Mouse (Mus musculus): ENCODE results near the gene Cpsf3.

The Cpsf3 gene

GRCm38 (mm10) chr12:21286712-21287650 lies 1.8 kb downstream of the Cpsf3 start:
- in situ Hi-C loops (cut with MboI; ENCODE audit: unreplicated experiment in 2 of 2): loop anchor here (5.0 to 10.0 kb wide), 4 partner anchors 85 to 175 kb away; partner anchors contain the start of genes Adam17 (in 2 of the 2) and Ywhaq (in 1 of the 2)

- in situ Hi-C loops (cut with MboI; ENCODE audit: unreplicated experiment in 2 of 2): loop anchor here (5.0 to 10.0 kb wide), 4 partner anchors 83 to 173 kb away; partner anchors contain the start of genes Adam17 (in 2 of the 2) and Ywhaq (in 1 of the 2)
These were observed 3.7 kb downstream of the Cpsf3 start for GRCm38 (mm10) chr12:21288716-21289395.

- in situ Hi-C loops (cut with MboI; ENCODE audit: unreplicated experiment in 2 of 2): loop anchor here (5.0 to 10.0 kb wide), 4 partner anchors 83 to 173 kb away; partner anchors contain the start of genes Adam17 (in 2 of the 2) and Ywhaq (in 1 of the 2)
These were observed 4.5 kb downstream of the Cpsf3 start for GRCm38 (mm10) chr12:21289651-21290050.

GRCm38 (mm10) chr12:21298856-21299255 lies 13.7 kb downstream of the Cpsf3 start:
- in situ Hi-C loops (cut with MboI; ENCODE audit: unreplicated experiment in 2 of 2): no loop called here

- in situ Hi-C loops (cut with MboI; ENCODE audit: unreplicated experiment in 2 of 2): no loop called here
These were observed 16.1 kb downstream of the Cpsf3 start for GRCm38 (mm10) chr12:21301324-21301723.

GRCm38 (mm10) chr12:21301932-21302331 lies 16.7 kb downstream of the Cpsf3 start:
- in situ Hi-C loops (cut with MboI; ENCODE audit: unreplicated experiment in 2 of 2): no loop called here

GRCm38 (mm10) chr12:21302361-21302783 lies 17.2 kb downstream of the Cpsf3 start:
- in situ Hi-C loops (cut with MboI; ENCODE audit: unreplicated experiment in 2 of 2): no loop called here

- in situ Hi-C loops (cut with MboI; ENCODE audit: unreplicated experiment in 2 of 2): no loop called here
These were observed 20.6 kb downstream of the Cpsf3 start for GRCm38 (mm10) chr12:21305741-21306140.

- in situ Hi-C loops (cut with MboI; ENCODE audit: unreplicated experiment in 2 of 2): no loop called here
These were observed 21.5 kb downstream of the Cpsf3 start for GRCm38 (mm10) chr12:21306721-21307120.

GRCm38 (mm10) chr12:21312201-21312600 lies 27.0 kb downstream of the Cpsf3 start:
- in situ Hi-C loops (cut with MboI; ENCODE audit: unreplicated experiment in 2 of 2): no loop called here

- in situ Hi-C loops (cut with MboI; ENCODE audit: unreplicated experiment in 2 of 2): no loop called here
These were observed 31.0 kb downstream of the Cpsf3 start, which contains the start of gene Iah1 for GRCm38 (mm10) chr12:21315923-21316868. TSS of gene Iah1 (plus strand) at chr12:21316389.

GRCm38 (mm10) chr12:21316869-21317265 lies 31.7 kb downstream of the Cpsf3 start:
- in situ Hi-C loops (cut with MboI; ENCODE audit: unreplicated experiment in 2 of 2): no loop called here

- in situ Hi-C loops (cut with MboI; ENCODE audit: unreplicated experiment in 2 of 2): no loop called here
These were observed 33.1 kb downstream of the Cpsf3 start for GRCm38 (mm10) chr12:21318143-21318895.

- in situ Hi-C loops (cut with MboI; ENCODE audit: unreplicated experiment in 2 of 2): no loop called here
These were observed 35.1 kb downstream of the Cpsf3 start for GRCm38 (mm10) chr12:21320317-21320716.

GRCm38 (mm10) chr12:21321170-21321569 lies 36.0 kb downstream of the Cpsf3 start:
- in situ Hi-C loops (cut with MboI; ENCODE audit: unreplicated experiment in 2 of 2): no loop called here

GRCm38 (mm10) chr12:21322296-21322695 lies 37.1 kb downstream of the Cpsf3 start:
- in situ Hi-C loops (cut with MboI; ENCODE audit: unreplicated experiment in 2 of 2): no loop called here

- in situ Hi-C loops (cut with MboI; ENCODE audit: unreplicated experiment in 2 of 2): no loop called here
These were observed 37.7 kb downstream of the Cpsf3 start for GRCm38 (mm10) chr12:21322856-21323255.

- in situ Hi-C loops (cut with MboI; ENCODE audit: unreplicated experiment in 2 of 2): no loop called here
These were observed 38.9 kb downstream of the Cpsf3 start for GRCm38 (mm10) chr12:21324101-21324500.

GRCm38 (mm10) chr12:21325266-21325665 lies 40.1 kb downstream of the Cpsf3 start:
- in situ Hi-C loops (cut with MboI; ENCODE audit: unreplicated experiment in 2 of 2): no loop called here

Measured in v-Abl transformed pro-B cells (cell line).